In genomic region chr5:29196264-29196658, GRCm38 (mm10) we compare ENCODE assay signal across 8 mouse cellular contexts. TPM values are rescaled to one million over a fixed set of nuclear protein-coding genes. Genes with fewer than 3 reads are reported as not detected.
DNase-seq lines count a peak whose midpoint lies in the region; ATAC-seq and TF ChIP-seq lines count a peak whose summit lies in the region.

No protein-coding gene starts in this region.

- no peaks in the 10 kb centered on the region for H3K9me3 ChIP-seq in E14TG2a.4 (ENCODE audit: low read length)
- no peaks in the 10 kb centered on the region for H3K9me3 ChIP-seq in forebrain, embryonic 15.5 days
- H3K9me3 ChIP-seq in liver, embryonic 14.5 days (ENCODE audit: control insufficient read depth, low read length) = no peaks in the 10 kb centered on the region

- H3K36me3 ChIP-seq in heart, adult 2 months (ENCODE audit: control insufficient read depth, insufficient read depth, low read length) = no peaks in the 10 kb centered on the region
- H3K36me3 ChIP-seq in E14TG2a.4 (ENCODE audit: insufficient read depth, low read length) = no peaks in the 10 kb centered on the region
- no peaks in the 10 kb centered on the region for H3K36me3 ChIP-seq in forebrain, embryonic 15.5 days
- H3K36me3 ChIP-seq in liver, embryonic 14.5 days (replicated peaks; ENCODE audit: control insufficient read depth, insufficient read depth, low read depth) = no peaks in the 10 kb centered on the region

- intact Hi-C loops in heart, adult 2 months (cut with DNase I) = no loop called here

- peaks cover 1% of the 10 kb centered on the region for H3K4me1 ChIP-seq in heart, adult 2 months (ENCODE audit: control insufficient read depth, insufficient read depth, low read length)
- H3K4me1 ChIP-seq in E14TG2a.4 (replicated peaks; ENCODE audit: low read depth, low read length) = peaks cover 58% of the 10 kb centered on the region
- peaks cover 13% of the 10 kb centered on the region; the same call in 1 of the 2 replicates for H3K4me1 ChIP-seq in forebrain, embryonic 15.5 days
- peaks cover 0 to 3% of the 10 kb centered on the region in 2 experiments; a peak in 1 of 4 replicates for H3K4me1 ChIP-seq in liver, embryonic 14.5 days (replicated peaks; ENCODE audit: control insufficient read depth in 2 of 2, insufficient read depth in 2 of 2, low read length in 1 of 2)

- TF ChIP-seq EP300 in heart, adult 2 months (IDR thresholded peaks at IDR 0.05; ENCODE audit: insufficient read depth, low read depth, low read length) = no peak
- no peak for TF ChIP-seq EP300 in liver, embryonic 14.5 days (IDR thresholded peaks at IDR 0.05; ENCODE audit: low read depth)

- no peak for DNase-seq in heart, adult 2 months
- no peak for DNase-seq in heart, adult 8-10 months (ENCODE audit: low spot score)
- DNase-seq in liver, embryonic 14.5 days (ENCODE audit: low read depth in 3 of 3, low spot score in 3 of 3) = no peak
- DNase-seq in urinary bladder, adult 2 months (ENCODE audit: low spot score) = no peak
- DNase-seq in cerebellum, postnatal 4 days (ENCODE audit: low spot score in 2 of 2) = no peak

- peak overlapping the region; percentile 74 for H3K4me2 ChIP-seq in forebrain, embryonic 15.5 days (replicated peaks)
- H3K4me2 ChIP-seq in liver, embryonic 14.5 days (ENCODE audit: low read depth) = peak overlapping the region; percentile 70

- peak overlapping the region; percentile 58 for H3K4me3 ChIP-seq in heart, adult 2 months
- H3K4me3 ChIP-seq in E14TG2a.4 (replicated peaks; ENCODE audit: low read length) = peak overlapping the region; percentile 81
- peak overlapping the region; percentile 78 for H3K4me3 ChIP-seq in forebrain, embryonic 15.5 days
- H3K4me3 ChIP-seq in liver, embryonic 14.5 days (ENCODE audit: insufficient read depth in 1 of 2, low read depth in 2 of 2, low read length in 2 of 2) = peak overlapping the region; percentile 49

- no peak for TF ChIP-seq CTCF in heart, adult 2 months (IDR thresholded peaks at IDR 0.05)
- TF ChIP-seq CTCF in E14TG2a.4 (conservative IDR thresholded peaks at IDR 0.05; ENCODE audit: low read length) = no peak
- TF ChIP-seq CTCF in liver, embryonic 14.5 days (IDR thresholded peaks at IDR 0.05; ENCODE audit: low read depth) = no peak

- peak overlapping the region; percentile 17 for H3K9ac ChIP-seq in heart, adult 2 months (ENCODE audit: low read depth, low read length)
- H3K9ac ChIP-seq in forebrain, embryonic 15.5 days (replicated peaks) = peak overlapping the region; percentile 87
- 0 out of 2 replicates have a peak overlapping the region, but pooled peaks have one; percentile 23 for H3K9ac ChIP-seq in liver, embryonic 14.5 days (replicated peaks)

- ATAC-seq in forebrain, embryonic 15.5 days (replicated peaks) = peak; percentile 51
- no peak for ATAC-seq in liver, embryonic 14.5 days (ENCODE audit: insufficient read depth)
- ATAC-seq in granulocyte monocyte progenitor cell, adult 5-6 weeks (replicated peaks; ENCODE audit: poor library complexity, severe bottlenecking) = no peak

- 14% methylated on average over 12 of the region's 12 CpGs for WGBS in heart, adult 2 months
- 7% methylated on average over 12 of the region's 12 CpGs for WGBS in forebrain, embryonic 15.5 days
- 11% methylated on average over 12 of the region's 12 CpGs for WGBS in liver, embryonic 14.5 days (ENCODE audit: insufficient replicate concordance)

- no peak for TF ChIP-seq POLR2A in heart, adult 2 months (IDR thresholded peaks at IDR 0.05; ENCODE audit: insufficient read depth, low read depth, low read length)

- no peaks in the 10 kb centered on the region for H3K27me3 ChIP-seq in heart, adult 2 months (ENCODE audit: control insufficient read depth, insufficient read depth, low read length)
- H3K27me3 ChIP-seq in E14TG2a.4 (ENCODE audit: insufficient read depth, low read length) = no peaks in the 10 kb centered on the region
- H3K27me3 ChIP-seq in forebrain, embryonic 15.5 days = no peaks in the 10 kb centered on the region
- H3K27me3 ChIP-seq in liver, embryonic 14.5 days (ENCODE audit: control insufficient read depth, insufficient read depth, low read length) = peaks cover 17% of the 10 kb centered on the region

- no peaks in the 10 kb centered on the region for H3K79me2 ChIP-seq in heart, adult 2 months (replicated peaks; ENCODE audit: control insufficient read depth, insufficient read depth, low read length)

- H3K27ac ChIP-seq in heart, adult 2 months = no peak overlapping the region
- H3K27ac ChIP-seq in forebrain, embryonic 15.5 days (replicated peaks) = peak overlapping the region; percentile 92
- no peak overlapping the region for H3K27ac ChIP-seq in liver, embryonic 14.5 days

RNA-seq across cellular contexts. Expression of gene Rnf32, which starts 0.5 kb away (rescaled TPM):
- 1 to 10 TPM in 1 of 2 experiments, under 1 TPM in 1; 0.76 to 1.3 TPM for total RNA-seq in heart, adult 2 months (2021)
- 0.18 and 0.43 TPM in 2 replicates for polyA plus RNA-seq in heart, adult 2 months (2012; rRNA removed)
- 1 to 10 TPM in 1 of 4 experiments, under 1 TPM in 3; 0.17 to 1.2 (median 0.61) TPM for total RNA-seq in heart, adult 8-10 months (2022)
- 14.6 and 15.8 TPM in 2 replicates for polyA plus RNA-seq in forebrain, embryonic 15.5 days (2015; fragmentation: Nextera tagmentation; extraction: Ambion mirVana)
- polyA plus RNA-seq in liver, embryonic 14.5 days (2012; rRNA removed) = 0.04 and 0.19 TPM in 2 replicates
- polyA plus RNA-seq in liver, embryonic 14.5 days (2014; fragmentation: Nextera tagmentation; extraction: Ambion mirVana) = 0.18 and 0.39 TPM in 2 replicates
- 2.2 and 3.0 TPM in 2 replicates for polyA plus RNA-seq in urinary bladder, adult 2 months (2012; rRNA removed)
- not detected in 2 replicates for total RNA-seq in granulocyte monocyte progenitor cell, adult 5-6 weeks (2014; fragmentation: Nextera tagmentation)
- total RNA-seq in granulocyte monocyte progenitor cell, adult 5-6 weeks (2017) = not detected in 2 replicates

Comparison
In these comparisons a context has a peak if more than half of its experiments do, and no peak if none do; other contexts are left out.
1. H3K9ac ChIP-seq: peak in every context shown above with its lines; median percentile 87 in forebrain, embryonic 15.5 days; 23 in liver, embryonic 14.5 days; 17 in heart, adult 2 months.